Mouse (Mus musculus) T-cell, adult 66 days (primary cell): Measurements from ENCODE around the gene Camkv. TPM values are rescaled to one million over a fixed set of nuclear protein-coding genes. Genes with fewer than 3 reads are reported as not detected.

ENCODE experiments used
- total RNA-seq, 2 experiments: library from RNA; stranded (reverse); gene quantifications; 3 replicates in 1 of 2; 4 replicates in 1 of 2; pipeline ENCODE4 v1.2.4; 2023

Camkv gene
- total RNA-seq, result not detected

GRCm38 (mm10) chr9:107935374-107935773 is at the start of gene Camkv:
Gene Camkv (plus strand): TSS chr9:107935674.

GRCm38 (mm10) chr9:107887804-107888266 is 47.6 kb upstream of the Camkv start, which contains the start of gene Mon1a:
Gene Mon1a (plus strand): TSS chr9:107888151.

GRCm38 (mm10) chr9:107906252-107906966 is 29.1 kb upstream of the Camkv start, which contains the start of gene Mst1r:
Gene Mst1r (plus strand): TSS chr9:107906873.

GRCm38 (mm10) chr9:107928169-107928568 is 7.3 kb upstream of the Camkv start, which contains the start of gene Actl11:
Gene Actl11 (plus strand): TSS chr9:107928469.

GRCm38 (mm10) chr9:107949922-107950235 is 14.4 kb downstream of the Camkv start, which contains the start of gene Traip:
Gene Traip (plus strand): TSS chr9:107950136.

GRCm38 (mm10) chr9:107975399-107976386 is 40.2 kb downstream of the Camkv start, which contains the start of gene Uba7:
Gene Uba7 (plus strand): TSS chr9:107975505.

GRCm38 (mm10) chr9:107982681-107983346 is 47.3 kb downstream of the Camkv start, which contains the start of gene Gm20661:
Gene Gm20661 (plus strand): TSS chr9:107983058.

GRCm38 (mm10) chr9:107985131-107986119 is 50.0 kb downstream of the Camkv start, which contains the start of gene Inka1:
Gene Inka1 (minus strand): TSS chr9:107985879.

GRCm38 (mm10) chr9:107992197-107992596 is 56.7 kb downstream of the Camkv start, which contains the start of gene Cdhr4:
Gene Cdhr4 (plus strand): TSS chr9:107992497.

GRCm38 (mm10) chr9:107996049-107996448 is 60.6 kb downstream of the Camkv start, which contains the start of gene Gm20662:
Gene Gm20662 (plus strand): TSS chr9:107996349.

Other genes with a start within 250 kb of the Camkv start
- gene Sema3f, start 225.2 kb upstream of the Camkv start, total RNA-seq, result not detected
- 100 to 1,000 TPM; 261 to 285 TPM for gene Rbm5, start 164.7 kb upstream of the Camkv start, total RNA-seq
- 100 to 1,000 TPM; 129 to 140 TPM for gene Rbm6, start 62.4 kb upstream of the Camkv start, total RNA-seq
- gene Mon1a, start 47.5 kb upstream of the Camkv start, total RNA-seq, result 10 to 100 TPM; 17.0 to 19.9 TPM
- 1 to 10 TPM in 1 of 2 experiments, not detected in 1; 1.5 TPM for gene Mst1r, start 28.8 kb upstream of the Camkv start, total RNA-seq
- gene Actl11, start 7.2 kb upstream of the Camkv start, total RNA-seq, result not detected
- 10 to 100 TPM in 1 of 2 experiments, 1 to 10 TPM in 1; 9.4 to 14.3 TPM for gene Traip, start 14.5 kb downstream of the Camkv start, total RNA-seq
- gene Uba7, start 39.8 kb downstream of the Camkv start, total RNA-seq, result 100 to 1,000 TPM; 189 to 213 TPM
- under 1 TPM in 1 of 2 experiments, not detected in 1; 0.89 TPM for gene Gm20661, start 47.4 kb downstream of the Camkv start, total RNA-seq
- gene Inka1, start 50.2 kb downstream of the Camkv start, total RNA-seq, result 1 to 10 TPM; 1.3 to 3.3 TPM
- gene Cdhr4, start 56.8 kb downstream of the Camkv start, total RNA-seq, result 1 to 10 TPM; 2.6 to 4.2 TPM
- under 1 TPM in 1 of 2 experiments, not detected in 1; 0.35 TPM for gene Gm20662, start 60.7 kb downstream of the Camkv start, total RNA-seq
- gene Ip6k1, start 66.8 kb downstream of the Camkv start, total RNA-seq, result 100 to 1,000 TPM; 141 to 144 TPM
- gene Gmppb, start 113.6 kb downstream of the Camkv start, total RNA-seq, result 10 to 100 TPM; 18.2 to 19.6 TPM
- 1 to 10 TPM; 6.5 to 7.5 TPM for gene Amigo3, start 117.5 kb downstream of the Camkv start, total RNA-seq
- gene Mst1, start 144.8 kb downstream of the Camkv start, total RNA-seq, result under 1 TPM; 0.23 to 0.50 TPM
- 100 to 1,000 TPM; 181 to 188 TPM for gene Rnf123, start 147.7 kb downstream of the Camkv start, total RNA-seq
- gene Apeh, start 158.9 kb downstream of the Camkv start, total RNA-seq, result 100 to 1,000 TPM; 105 to 120 TPM